Mouse (Mus musculus): ENCODE measurements around the gene Omt2b. TPM values are rescaled to one million over a fixed set of nuclear protein-coding genes. Genes with fewer than 3 reads are reported as not detected.

Gene Omt2b
- polyA plus RNA-seq, 1 experiment from 2014 or later = not detected

DNA sequence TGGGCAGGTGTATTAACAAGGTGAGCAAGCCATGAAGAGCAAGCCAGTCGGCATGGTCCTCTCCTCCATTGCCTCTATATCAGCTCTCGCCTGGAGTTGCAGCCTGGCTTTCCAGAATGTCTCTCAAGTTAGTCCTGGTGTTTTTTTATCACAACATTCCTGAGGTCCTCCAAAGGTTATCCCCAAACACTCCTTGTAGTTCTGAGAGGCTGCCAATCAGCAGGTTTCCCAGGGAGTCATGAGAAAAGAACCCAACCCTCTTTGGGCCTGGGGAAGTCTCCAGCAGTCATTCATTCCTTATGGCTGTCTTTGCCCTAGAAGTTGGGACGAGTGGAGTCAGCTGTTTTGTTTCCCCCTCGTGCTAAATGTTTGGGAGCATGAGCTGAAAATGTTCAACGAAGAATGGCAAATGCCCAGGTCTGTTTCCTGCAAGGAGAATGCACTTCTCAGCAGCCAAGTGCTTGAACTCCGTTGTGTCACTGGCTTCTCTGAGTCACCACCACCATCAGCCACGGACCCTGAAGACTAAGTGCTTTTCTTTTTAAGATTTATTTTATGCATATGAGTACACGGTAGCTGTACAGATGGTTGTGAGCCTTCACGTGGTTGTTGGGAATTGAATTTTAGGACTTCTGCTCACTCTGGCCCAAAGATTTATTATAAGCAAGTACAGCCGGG, 45.6 kb downstream of the Omt2b start:
- H3K9me3 ChIP-seq (replicated peaks; ENCODE audit: control insufficient read depth, low read length) = no peaks in the 10 kb centered on the region
- no peak overlapping the region for H3K4me3 ChIP-seq (ENCODE audit: low read depth, low read length)
- 59% methylated on average over 10 of the region's 10 CpGs for WGBS (ENCODE audit: insufficient replicate concordance)
- H3K36me3 ChIP-seq (ENCODE audit: control insufficient read depth, insufficient read depth) = no peaks in the 10 kb centered on the region
- no peak for ATAC-seq (ENCODE audit: low read depth)
- no peak overlapping the region for H3K4me2 ChIP-seq (ENCODE audit: low read depth, low read length)
- H3K27ac ChIP-seq (ENCODE audit: low read length) = no peak overlapping the region
- no peak overlapping the region for H3K9ac ChIP-seq (ENCODE audit: low read depth, low read length)
- no peaks in the 10 kb centered on the region for H3K4me1 ChIP-seq (ENCODE audit: control insufficient read depth, low read depth, low read length)
- H3K27me3 ChIP-seq (ENCODE audit: control insufficient read depth, insufficient read depth, low read depth, low read length) = peaks cover 2% of the 10 kb centered on the region

DNA sequence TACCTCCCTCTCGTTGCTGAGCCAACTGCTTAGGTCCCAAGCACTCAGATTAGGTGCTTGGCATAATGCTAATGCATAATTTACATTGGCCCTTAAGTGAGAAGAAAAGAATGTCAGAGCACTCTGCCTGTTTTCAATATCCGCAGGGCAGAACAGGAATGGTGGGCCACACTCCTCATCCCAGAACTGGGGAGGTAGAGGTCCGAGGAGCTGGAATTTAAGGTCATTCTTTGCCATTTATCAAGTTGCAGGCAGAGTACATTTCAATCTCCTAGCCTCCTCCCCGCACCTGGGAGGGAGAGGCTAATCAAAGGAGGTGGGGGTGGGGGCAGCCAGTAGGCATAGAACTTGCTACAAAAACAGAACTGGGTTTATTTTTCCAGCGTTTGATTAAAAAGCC, 47.0 kb downstream of the Omt2b start:
- WGBS (ENCODE audit: insufficient replicate concordance) = 40% methylated on average over 5 of the region's 5 CpGs
- Histone ChIP-seq H3K27me3 (ENCODE audit: control insufficient read depth, insufficient read depth, low read depth, low read length) (peaks cover 4% of the 10 kb centered on the region), H3K9ac (ENCODE audit: low read depth, low read length) (no peak overlapping the region), H3K9me3 (replicated peaks; ENCODE audit: control insufficient read depth, low read length) (no peaks in the 10 kb centered on the region), H3K4me1 (ENCODE audit: control insufficient read depth, low read depth, low read length) (no peaks in the 10 kb centered on the region), H3K4me2 (ENCODE audit: low read depth, low read length) (no peak overlapping the region), H3K27ac (ENCODE audit: low read length) (no peak overlapping the region), H3K4me3 (ENCODE audit: low read depth, low read length) (no peak overlapping the region), H3K36me3 (ENCODE audit: control insufficient read depth, insufficient read depth) (no peaks in the 10 kb centered on the region)
- no peak for ATAC-seq (ENCODE audit: low read depth)

DNA sequence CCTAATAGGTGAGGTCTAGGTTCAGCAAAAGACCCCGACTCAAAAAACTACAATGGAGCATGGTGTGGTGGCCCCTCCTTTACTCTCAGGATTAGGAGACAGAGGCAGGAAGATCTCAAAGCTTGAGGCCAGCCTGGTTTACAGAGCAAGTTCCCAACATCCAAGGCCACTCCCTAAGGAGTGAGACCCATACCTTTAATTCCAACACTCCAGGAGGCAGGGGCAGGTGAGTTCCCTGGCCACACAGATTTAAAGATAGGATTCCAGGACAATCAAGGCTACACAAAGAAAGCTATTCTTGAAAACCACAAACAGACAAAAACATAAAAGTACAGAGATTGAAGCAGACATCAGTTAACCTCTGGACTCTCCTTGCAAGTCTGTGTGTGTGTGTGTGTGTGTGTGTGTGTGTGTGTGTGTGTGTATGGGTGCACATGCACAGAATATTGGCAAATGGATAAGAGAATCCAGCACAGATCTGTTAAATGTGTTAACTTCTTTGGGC, 47.5 kb downstream of the Omt2b start:
- Histone ChIP-seq H3K4me1 (ENCODE audit: control insufficient read depth, low read depth, low read length) (no peaks in the 10 kb centered on the region), H3K36me3 (ENCODE audit: control insufficient read depth, insufficient read depth) (no peaks in the 10 kb centered on the region), H3K4me2 (ENCODE audit: low read depth, low read length) (no peak overlapping the region), H3K27ac (ENCODE audit: low read length) (no peak overlapping the region), H3K4me3 (ENCODE audit: low read depth, low read length) (no peak overlapping the region), H3K9me3 (replicated peaks; ENCODE audit: control insufficient read depth, low read length) (no peaks in the 10 kb centered on the region), H3K9ac (ENCODE audit: low read depth, low read length) (no peak overlapping the region), H3K27me3 (ENCODE audit: control insufficient read depth, insufficient read depth, low read depth, low read length) (peaks cover 4% of the 10 kb centered on the region)
- WGBS (ENCODE audit: insufficient replicate concordance) = 46% methylated on average over 1 of the region's 1 CpGs
- ATAC-seq (ENCODE audit: low read depth) = no peak

DNA sequence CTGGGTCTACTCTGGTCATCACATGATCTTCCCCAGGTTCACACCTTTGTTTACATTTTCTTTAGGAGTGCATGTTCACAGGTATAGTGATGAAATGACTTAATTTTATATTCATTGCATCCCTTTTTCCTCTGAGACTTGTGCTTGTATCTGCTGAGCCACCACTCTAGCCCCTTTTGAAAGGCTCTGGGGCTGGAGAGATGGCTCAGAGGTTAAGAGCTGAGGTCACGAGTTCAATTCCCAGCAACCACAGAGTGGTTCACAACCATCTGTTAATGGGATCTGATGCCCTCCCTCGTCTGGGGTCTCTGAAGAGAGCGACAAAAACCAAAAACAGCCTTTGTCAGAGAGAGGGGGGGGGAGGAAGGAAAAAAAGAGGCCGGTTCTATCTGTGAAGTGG, 48.1 kb downstream of the Omt2b start:
- no peak overlapping the region for H3K4me3 ChIP-seq (ENCODE audit: low read depth, low read length)
- H3K9ac ChIP-seq (ENCODE audit: low read depth, low read length) = no peak overlapping the region
- no peaks in the 10 kb centered on the region for H3K9me3 ChIP-seq (replicated peaks; ENCODE audit: control insufficient read depth, low read length)
- WGBS (ENCODE audit: insufficient replicate concordance) = 46% methylated on average over 4 of the region's 4 CpGs
- H3K27ac ChIP-seq (ENCODE audit: low read length) = no peak overlapping the region
- no peaks in the 10 kb centered on the region for H3K4me1 ChIP-seq (ENCODE audit: control insufficient read depth, low read depth, low read length)
- H3K4me2 ChIP-seq (ENCODE audit: low read depth, low read length) = no peak overlapping the region
- H3K36me3 ChIP-seq (ENCODE audit: control insufficient read depth, insufficient read depth) = no peaks in the 10 kb centered on the region
- ATAC-seq (ENCODE audit: low read depth) = no peak
- H3K27me3 ChIP-seq (ENCODE audit: control insufficient read depth, insufficient read depth, low read depth, low read length) = peaks cover 4% of the 10 kb centered on the region

DNA sequence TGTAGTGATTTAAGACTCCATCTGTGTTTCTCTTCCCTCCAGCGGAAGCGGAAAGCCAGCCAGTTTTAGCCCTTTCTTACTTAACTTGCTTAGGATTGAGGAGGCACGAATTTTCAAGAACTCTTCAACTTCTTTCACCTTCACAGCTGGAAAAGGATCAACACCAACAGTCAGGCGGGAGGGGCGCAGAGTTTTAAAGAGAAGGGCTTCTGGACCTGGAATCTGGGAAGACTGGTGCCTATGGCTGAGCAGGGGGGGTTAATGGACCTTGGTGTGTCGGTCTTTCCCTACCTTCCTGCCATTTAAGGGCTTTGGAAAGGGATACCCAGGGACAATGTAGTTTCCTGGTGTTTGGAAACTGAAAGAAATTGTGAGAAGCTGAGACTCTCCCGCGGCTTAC, 50.2 kb downstream of the Omt2b start:
- Histone ChIP-seq H3K27me3 (ENCODE audit: control insufficient read depth, insufficient read depth, low read depth, low read length) (peaks cover 4% of the 10 kb centered on the region), H3K36me3 (ENCODE audit: control insufficient read depth, insufficient read depth) (no peaks in the 10 kb centered on the region), H3K4me1 (ENCODE audit: control insufficient read depth, low read depth, low read length) (no peaks in the 10 kb centered on the region), H3K4me2 (ENCODE audit: low read depth, low read length) (no peak overlapping the region), H3K27ac (ENCODE audit: low read length) (no peak overlapping the region), H3K9me3 (replicated peaks; ENCODE audit: control insufficient read depth, low read length) (no peaks in the 10 kb centered on the region), H3K9ac (ENCODE audit: low read depth, low read length) (no peak overlapping the region), H3K4me3 (ENCODE audit: low read depth, low read length) (no peak overlapping the region)
- ATAC-seq (ENCODE audit: low read depth) = no peak
- WGBS (ENCODE audit: insufficient replicate concordance) = 42% methylated on average over 8 of the region's 8 CpGs

DNA sequence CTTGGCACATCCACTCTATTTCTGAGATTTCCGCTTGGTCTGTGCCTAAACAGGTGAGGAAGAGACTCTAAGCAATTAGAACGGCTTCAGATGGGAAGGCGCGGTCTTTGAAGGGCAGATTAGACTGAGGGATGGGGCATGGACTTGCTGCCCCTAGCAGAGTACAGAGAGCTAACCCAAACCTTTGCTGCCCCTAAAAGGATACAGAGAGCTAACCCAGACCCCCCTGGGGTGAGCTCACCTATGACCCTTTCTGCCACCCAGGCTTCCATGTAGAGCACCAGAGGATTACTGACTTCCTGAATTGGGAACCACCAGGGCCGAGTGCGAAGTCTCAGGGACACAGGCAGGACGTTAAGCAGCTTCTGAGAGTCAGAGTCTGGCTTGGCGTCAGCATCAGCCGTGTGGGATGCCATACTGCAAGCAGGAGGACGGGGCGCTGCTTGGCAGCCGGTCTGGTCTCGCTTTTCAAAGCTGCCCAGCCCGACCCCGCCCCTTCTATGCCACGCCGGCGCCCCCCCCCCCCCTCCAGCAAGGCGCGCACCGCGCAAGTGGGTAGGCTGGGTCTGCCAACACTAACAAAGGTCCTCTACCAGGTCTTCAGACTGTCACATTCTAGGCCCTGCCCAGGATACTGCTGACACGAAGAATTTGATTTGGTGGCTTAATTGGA, 50.9 kb downstream of the Omt2b start, which contains the start of gene Ooep:
Gene Ooep, minus strand, starts transcription at position 613 of the 673 bp plus-strand sequence.
- Histone ChIP-seq H3K9me3 (replicated peaks; ENCODE audit: control insufficient read depth, low read length) (no peaks in the 10 kb centered on the region), H3K4me3 (ENCODE audit: low read depth, low read length) (no peak within 1 kb of the TSS), H3K4me1 (ENCODE audit: control insufficient read depth, low read depth, low read length) (no peaks in the 10 kb centered on the region), H3K9ac (ENCODE audit: low read depth, low read length) (no peak within 1 kb of the TSS), H3K36me3 (ENCODE audit: control insufficient read depth, insufficient read depth) (no peaks in the 10 kb centered on the region), H3K27me3 (ENCODE audit: control insufficient read depth, insufficient read depth, low read depth, low read length) (peaks cover 4% of the 10 kb centered on the region), H3K27ac (ENCODE audit: low read length) (no peak within 1 kb of the TSS), H3K4me2 (ENCODE audit: low read depth, low read length) (peak within 1 kb of the TSS; percentile 18; the same call in 1 of the 2 replicates)
- WGBS (ENCODE audit: insufficient replicate concordance) = 6% methylated on average over 23 of the region's 23 CpGs
- ATAC-seq (ENCODE audit: low read depth) = no peak

Other genes starting within 250 kb of the Omt2b start
- gene Fbxo9, start 218.5 kb upstream of the Omt2b start, polyA plus RNA-seq (2015; fragmentation: Nextera tagmentation; extraction: Ambion mirVana) = 65.3 and 66.2 TPM in 2 replicates
- 4.6 and 5.5 TPM in 2 replicates for gene Ick, start 218.4 kb upstream of the Omt2b start, polyA plus RNA-seq (2015; fragmentation: Nextera tagmentation; extraction: Ambion mirVana)
- gene Gsta4, start 144.8 kb upstream of the Omt2b start, polyA plus RNA-seq (2015; fragmentation: Nextera tagmentation; extraction: Ambion mirVana) = 41.1 and 44.1 TPM in 2 replicates
- 0.60 and 0.77 TPM in 2 replicates for gene Gsta1, start 96.9 kb upstream of the Omt2b start, polyA plus RNA-seq (2015; fragmentation: Nextera tagmentation; extraction: Ambion mirVana)
- gene Gm3776, start 70.5 kb upstream of the Omt2b start, polyA plus RNA-seq (2015; fragmentation: Nextera tagmentation; extraction: Ambion mirVana) = 0.26 and 1.2 TPM in 2 replicates
- not detected in 2 replicates for gene Gm10639, start 37.7 kb upstream of the Omt2b start, polyA plus RNA-seq (2015; fragmentation: Nextera tagmentation; extraction: Ambion mirVana)
- not detected in 2 replicates for gene Omt2a, start 12.8 kb upstream of the Omt2b start, polyA plus RNA-seq (2015; fragmentation: Nextera tagmentation; extraction: Ambion mirVana)
- 0.25 TPM in 1 of 2 replicates, not detected in the other for gene Gsta2, start 28.2 kb downstream of the Omt2b start, polyA plus RNA-seq (2015; fragmentation: Nextera tagmentation; extraction: Ambion mirVana)
- not detected in 2 replicates for gene Dppa5a, start 40.6 kb downstream of the Omt2b start, polyA plus RNA-seq (2015; fragmentation: Nextera tagmentation; extraction: Ambion mirVana)
- gene Ooep, start 51.1 kb downstream of the Omt2b start, polyA plus RNA-seq (2015; fragmentation: Nextera tagmentation; extraction: Ambion mirVana) = 0.06 TPM in 1 of 2 replicates, not detected in the other
- gene Ddx43, start 68.2 kb downstream of the Omt2b start, polyA plus RNA-seq (2015; fragmentation: Nextera tagmentation; extraction: Ambion mirVana) = not detected in 2 replicates
- 0.67 and 0.84 TPM in 2 replicates for gene Cgas, start 115.6 kb downstream of the Omt2b start, polyA plus RNA-seq (2015; fragmentation: Nextera tagmentation; extraction: Ambion mirVana)
- 16.9 and 17.9 TPM in 2 replicates for gene Mto1, start 120.6 kb downstream of the Omt2b start, polyA plus RNA-seq (2015; fragmentation: Nextera tagmentation; extraction: Ambion mirVana)
- gene Gm17324, start 121.2 kb downstream of the Omt2b start, polyA plus RNA-seq (2015; fragmentation: Nextera tagmentation; extraction: Ambion mirVana) = 0.24 and 0.42 TPM in 2 replicates
- 1,873 and 1,994 TPM in 2 replicates for gene Eef1a1, start 161.6 kb downstream of the Omt2b start, polyA plus RNA-seq (2015; fragmentation: Nextera tagmentation; extraction: Ambion mirVana)